8 mouse cellular contexts compared by ENCODE assay signal in the genomic region with DNA sequence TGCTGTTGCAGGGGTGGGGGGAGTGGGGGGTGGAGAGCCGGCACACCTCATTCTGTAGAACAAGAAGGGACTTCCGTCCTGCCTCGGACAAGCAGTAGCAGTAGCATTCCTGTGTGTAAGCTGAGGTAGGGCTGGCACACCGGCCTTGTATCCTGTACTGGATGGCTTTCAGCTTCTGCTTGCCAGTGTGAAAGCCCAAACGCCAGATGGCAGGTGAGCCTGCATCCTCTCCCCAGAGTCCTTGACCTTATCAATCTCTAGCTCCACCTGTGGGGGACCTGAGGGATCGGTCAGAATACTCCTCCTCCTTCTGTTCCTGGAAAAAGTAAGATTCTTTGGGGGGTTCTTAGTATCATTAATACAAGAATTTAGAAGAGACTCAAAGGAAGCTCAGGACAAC. TPM values are rescaled to one million over a fixed set of nuclear protein-coding genes. Genes with fewer than 3 reads are reported as not detected.
A peak's percentile ranks its signal among the peaks of the same experiment; 100 is the strongest.
DNase-seq lines count a peak whose midpoint lies in the region; ATAC-seq and TF ChIP-seq lines count a peak whose summit lies in the region.

No protein-coding gene starts in this region.

- H3K9ac ChIP-seq in hindbrain, postnatal 0 days (replicated peaks; ENCODE audit: low read length): peak overlapping the region; percentile 86; the same call in 1 of the 2 replicates
- H3K9ac ChIP-seq in lung, embryonic 15.5 days: peak overlapping the region; percentile 22; the same call in 1 of the 2 replicates

- H3K4me2 ChIP-seq in hindbrain, postnatal 0 days (ENCODE audit: low read depth, low read length): peak overlapping the region; percentile 82
- peak overlapping the region; percentile 89 for H3K4me2 ChIP-seq in lung, embryonic 15.5 days

- H3K4me3 ChIP-seq in megakaryocyte, embryonic 14.5 days (replicated peaks): peak overlapping the region; percentile 82
- H3K4me3 ChIP-seq in hindbrain, postnatal 0 days (ENCODE audit: low read length): peak overlapping the region; percentile 88
- peak overlapping the region; percentile 92 for H3K4me3 ChIP-seq in lung, embryonic 15.5 days

- no peaks in the 10 kb centered on the region for H3K9me3 ChIP-seq in megakaryocyte, embryonic 14.5 days
- no peaks in the 10 kb centered on the region for H3K9me3 ChIP-seq in hindbrain, postnatal 0 days (ENCODE audit: low read length)
- no peaks in the 10 kb centered on the region for H3K9me3 ChIP-seq in lung, embryonic 15.5 days

- no peaks in the 10 kb centered on the region for H3K27me3 ChIP-seq in megakaryocyte, embryonic 14.5 days (replicated peaks)
- H3K27me3 ChIP-seq in hindbrain, postnatal 0 days (ENCODE audit: insufficient read depth, low read length): no peaks in the 10 kb centered on the region
- no peaks in the 10 kb centered on the region for H3K27me3 ChIP-seq in lung, embryonic 15.5 days

- WGBS in hindbrain, postnatal 0 days: 72% methylated on average over 6 of the region's 6 CpGs
- 55% methylated on average over 6 of the region's 6 CpGs for WGBS in lung, embryonic 15.5 days

- peaks cover 42% of the 10 kb centered on the region for H3K4me1 ChIP-seq in megakaryocyte, embryonic 14.5 days
- peaks cover 7% of the 10 kb centered on the region; the same call in 1 of the 2 replicates for H3K4me1 ChIP-seq in hindbrain, postnatal 0 days (ENCODE audit: insufficient read depth, low read length)
- H3K4me1 ChIP-seq in lung, embryonic 15.5 days: peaks cover 22% of the 10 kb centered on the region

- peak; percentile 82 for DNase-seq in cerebellum, postnatal 14 days
- no peak for DNase-seq in hindbrain, postnatal 0 days (ENCODE audit: low spot score)
- peak; percentile 12 for DNase-seq in thymus, postnatal 25 days
- no peak for DNase-seq in ovary, postnatal 14 days (ENCODE audit: low spot score)
- DNase-seq in urinary bladder, adult 2 months (ENCODE audit: low spot score): no peak

- peaks cover 29% of the 10 kb centered on the region for H3K36me3 ChIP-seq in megakaryocyte, embryonic 14.5 days (replicated peaks; ENCODE audit: low read length)
- H3K36me3 ChIP-seq in hindbrain, postnatal 0 days (ENCODE audit: insufficient read depth, low read length): no peaks in the 10 kb centered on the region
- 0 out of 2 replicates have a peak, but pooled peaks cover 3% of the 10 kb centered on the region for H3K36me3 ChIP-seq in lung, embryonic 15.5 days

- no peak for ATAC-seq in megakaryocyte, adult 5-6 weeks (ENCODE audit: poor library complexity, severe bottlenecking)
- no peak for ATAC-seq in hindbrain, postnatal 0 days
- no peak for ATAC-seq in lung, embryonic 15.5 days (ENCODE audit: borderline replicate concordance, extremely low read depth, low FRiP score, low TSS enrichment)

- peak; percentile 45 for TF ChIP-seq CTCF in hindbrain, postnatal 0 days (IDR thresholded peaks at IDR 0.05; ENCODE audit: low read depth)

- H3K27ac ChIP-seq in hindbrain, postnatal 0 days: 0 out of 2 replicates have a peak overlapping the region, but pooled peaks have one; percentile 91
- no peak overlapping the region for H3K27ac ChIP-seq in lung, embryonic 15.5 days

RNA-seq across cellular contexts. Expression of a gene that starts 1.3 kb away (rescaled TPM):
- 1.8 TPM in 1 of 2 replicates, not detected in the other for polyA plus RNA-seq in megakaryocyte, embryonic 14.5 days (2012; ENCODE audit: insufficient read depth, low replicate concordance)
- 14.0 and 14.4 TPM in 2 replicates for total RNA-seq in megakaryocyte, adult 5-6 weeks (2015)
- total RNA-seq in megakaryocyte, adult 5-6 weeks (2017): 12.3 and 12.7 TPM in 2 replicates
- 36.1 and 40.2 TPM in 2 replicates for total RNA-seq in hindbrain, postnatal 0 days (2014; rRNA removed)
- 31.4 and 36.6 TPM in 2 replicates for polyA plus RNA-seq in hindbrain, postnatal 0 days (2015; fragmentation: Nextera tagmentation; extraction: Ambion mirVana)
- 29.3 and 32.6 TPM in 2 replicates for polyA plus RNA-seq in lung, embryonic 15.5 days (2015; fragmentation: Nextera tagmentation; extraction: Ambion mirVana)
- 27.0 and 28.2 TPM in 2 replicates for polyA plus RNA-seq in urinary bladder, adult 2 months (2012; rRNA removed)

RNA-seq across cellular contexts. Expression of a gene that starts 34.6 kb away (rescaled TPM):
- 0.11 TPM in 1 of 2 replicates, not detected in the other for polyA plus RNA-seq in megakaryocyte, embryonic 14.5 days (2012; ENCODE audit: insufficient read depth, low replicate concordance)
- 0.71 and 0.75 TPM in 2 replicates for total RNA-seq in megakaryocyte, adult 5-6 weeks (2015)
- total RNA-seq in megakaryocyte, adult 5-6 weeks (2017): 0.81 and 0.88 TPM in 2 replicates
- 30.4 and 34.8 TPM in 2 replicates for total RNA-seq in hindbrain, postnatal 0 days (2014; rRNA removed)
- 18.5 and 21.2 TPM in 2 replicates for polyA plus RNA-seq in hindbrain, postnatal 0 days (2015; fragmentation: Nextera tagmentation; extraction: Ambion mirVana)
- polyA plus RNA-seq in lung, embryonic 15.5 days (2015; fragmentation: Nextera tagmentation; extraction: Ambion mirVana): 0.44 and 0.50 TPM in 2 replicates
- 0.66 and 0.74 TPM in 2 replicates for polyA plus RNA-seq in urinary bladder, adult 2 months (2012; rRNA removed)

RNA-seq across cellular contexts. Expression of a gene that starts 44.5 kb away (rescaled TPM):
- polyA plus RNA-seq in megakaryocyte, embryonic 14.5 days (2012; ENCODE audit: insufficient read depth, low replicate concordance): 16.4 and 34.1 TPM in 2 replicates
- 9.6 and 11.5 TPM in 2 replicates for total RNA-seq in megakaryocyte, adult 5-6 weeks (2015)
- total RNA-seq in megakaryocyte, adult 5-6 weeks (2017): 27.5 and 30.4 TPM in 2 replicates
- total RNA-seq in hindbrain, postnatal 0 days (2014; rRNA removed): 206 and 235 TPM in 2 replicates
- polyA plus RNA-seq in hindbrain, postnatal 0 days (2015; fragmentation: Nextera tagmentation; extraction: Ambion mirVana): 110 and 113 TPM in 2 replicates
- 50.1 and 52.0 TPM in 2 replicates for polyA plus RNA-seq in lung, embryonic 15.5 days (2015; fragmentation: Nextera tagmentation; extraction: Ambion mirVana)
- polyA plus RNA-seq in urinary bladder, adult 2 months (2012; rRNA removed): 78.9 and 96.8 TPM in 2 replicates

RNA-seq across cellular contexts. Expression of a gene that starts 51.2 kb away (rescaled TPM):
- polyA plus RNA-seq in megakaryocyte, embryonic 14.5 days (2012; ENCODE audit: insufficient read depth, low replicate concordance): 4.1 and 7.0 TPM in 2 replicates
- 4.8 and 5.7 TPM in 2 replicates for total RNA-seq in megakaryocyte, adult 5-6 weeks (2015)
- total RNA-seq in megakaryocyte, adult 5-6 weeks (2017): 2.0 and 2.8 TPM in 2 replicates
- 9.4 and 11.7 TPM in 2 replicates for total RNA-seq in hindbrain, postnatal 0 days (2014; rRNA removed)
- 14.6 and 15.3 TPM in 2 replicates for polyA plus RNA-seq in hindbrain, postnatal 0 days (2015; fragmentation: Nextera tagmentation; extraction: Ambion mirVana)
- polyA plus RNA-seq in lung, embryonic 15.5 days (2015; fragmentation: Nextera tagmentation; extraction: Ambion mirVana): 1.5 TPM in 2 replicates
- polyA plus RNA-seq in urinary bladder, adult 2 months (2012; rRNA removed): 0.70 and 1.5 TPM in 2 replicates

Comparison
In these comparisons a context has a peak if more than half of its experiments do, and no peak if none do; other contexts are left out.
1. DNase-seq: peak in cerebellum, postnatal 14 days (2 of 2) and thymus, postnatal 25 days (single experiment); none in hindbrain, postnatal 0 days (single experiment), ovary, postnatal 14 days (single experiment) and urinary bladder, adult 2 months (single experiment).
2. RNA of a gene that starts 1.3 kb away (polyA plus RNA-seq): 31.4 to 36.6 TPM in hindbrain, postnatal 0 days, 29.3 to 32.6 TPM in lung, embryonic 15.5 days and 27.0 to 28.2 TPM in urinary bladder, adult 2 months; 1.8 TPM in megakaryocyte, embryonic 14.5 days; every median in the first group is over 10 times any median in the second.
3. RNA of a gene that starts 34.6 kb away (polyA plus RNA-seq): 18.5 to 21.2 TPM in hindbrain, postnatal 0 days; 0.66 to 0.74 TPM in urinary bladder, adult 2 months, 0.44 to 0.50 TPM in lung, embryonic 15.5 days and 0.11 TPM in megakaryocyte, embryonic 14.5 days; every median in the first group is over 10 times any median in the second.
4. Peak in every context shown above with its lines, with median percentiles within 50 percentile points of each other: H3K4me3 ChIP-seq.